Mouse (Mus musculus): ENCODE measurements around the gene Ttc28.

Gene Ttc28

DNA sequence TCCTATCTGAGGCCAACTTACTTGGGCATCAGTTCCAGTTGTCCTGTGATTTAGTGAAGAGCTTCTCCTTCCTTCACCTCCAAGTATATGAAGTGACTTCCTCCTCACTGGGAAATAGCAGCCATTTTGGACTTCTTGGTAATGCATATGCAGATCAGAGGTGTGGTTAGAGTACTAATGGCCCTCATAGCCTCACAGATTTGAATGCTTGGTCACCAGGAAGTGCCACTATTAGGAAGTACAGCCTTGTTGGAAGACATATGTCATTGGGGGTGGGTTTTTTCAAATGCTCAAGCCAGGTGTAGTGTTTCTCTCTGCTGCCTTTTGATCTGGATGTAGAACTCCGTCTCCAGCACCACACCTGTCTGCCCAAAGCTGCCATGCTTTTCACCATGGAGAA lies 10.3 kb downstream of the Ttc28 start:
- no peak for DNase-seq

DNA sequence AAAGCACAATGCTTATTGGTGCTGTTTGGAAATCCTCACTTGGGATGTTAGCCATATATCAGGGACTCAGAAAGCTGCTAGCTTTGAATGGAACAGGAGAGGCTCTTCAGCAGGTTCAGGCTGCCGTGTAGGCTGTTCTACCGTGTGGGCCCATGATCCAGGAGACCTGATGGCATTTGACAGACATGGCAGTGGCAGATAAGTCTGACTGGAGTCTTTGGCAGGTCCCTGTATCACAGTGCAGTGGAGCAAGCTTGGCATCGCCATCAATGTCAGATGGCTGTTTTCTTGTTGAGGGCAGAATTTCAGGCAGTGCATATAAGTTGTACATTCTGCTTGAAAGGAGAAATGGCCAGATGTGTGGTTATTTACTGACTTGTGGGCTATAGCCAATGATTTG lies 11.0 kb downstream of the Ttc28 start:
- DNase-seq, result no peak

GRCm38 (mm10) chr5:110897114-110897788 lies 17.6 kb downstream of the Ttc28 start:
- no peak for DNase-seq

GRCm38 (mm10) chr5:110898169-110898568 lies 18.6 kb downstream of the Ttc28 start:
- no peak for DNase-seq

DNA sequence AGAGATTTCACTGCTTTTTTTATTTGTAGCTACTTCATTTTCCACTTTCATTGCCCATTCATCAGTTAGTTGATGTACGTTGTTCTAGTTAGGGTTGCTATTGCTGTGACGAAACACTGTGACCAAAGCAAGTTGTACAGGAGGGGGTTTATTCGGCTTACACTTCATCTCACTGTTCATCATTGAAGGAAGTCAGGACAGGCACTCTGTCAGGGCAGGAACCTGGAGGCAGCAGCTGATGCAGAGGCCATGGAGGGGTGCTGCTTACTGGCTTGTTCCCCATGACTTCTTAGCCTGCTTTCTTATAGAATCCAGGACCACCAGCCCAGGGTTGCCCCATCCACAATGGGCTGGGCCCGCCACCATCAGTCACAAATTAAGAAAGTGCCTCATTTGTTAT lies 19.2 kb downstream of the Ttc28 start:
- no peak for DNase-seq

- DNase-seq, result no peak
These were observed 20.7 kb downstream of the Ttc28 start for GRCm38 (mm10) chr5:110900331-110900730.

DNA sequence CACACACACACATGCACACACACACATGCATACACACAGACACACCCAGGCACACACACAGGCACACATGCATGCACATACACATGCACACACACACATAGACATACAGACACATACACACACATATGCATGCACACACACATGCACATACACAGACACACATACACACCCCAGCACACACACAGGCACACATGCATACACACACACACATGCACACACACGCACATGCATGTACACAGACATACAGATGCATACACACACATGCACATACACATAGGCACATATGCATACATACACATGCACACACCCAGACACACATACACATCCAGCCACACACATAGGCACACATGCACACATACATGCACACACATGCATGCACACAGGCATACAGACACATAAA lies 27.1 kb downstream of the Ttc28 start:
- DNase-seq, result no peak

DNA sequence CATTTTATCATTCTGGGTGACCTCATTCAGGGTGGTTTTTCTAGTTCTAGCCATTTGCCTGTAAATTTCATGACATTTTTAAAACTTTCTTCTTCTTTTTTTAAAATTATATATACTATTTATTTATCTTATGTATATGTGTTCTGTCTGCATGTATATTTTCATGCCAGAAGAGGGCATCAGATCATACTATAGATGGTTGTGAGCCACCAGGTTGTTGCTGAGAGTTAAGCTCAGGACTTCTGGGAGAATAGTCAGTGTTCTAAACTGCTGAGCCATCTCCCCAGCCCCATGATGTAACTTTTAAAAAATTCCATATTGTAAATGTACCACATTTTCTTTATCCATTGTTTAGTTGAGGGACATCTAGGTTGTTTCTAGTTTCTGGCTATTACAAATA lies 29.3 kb downstream of the Ttc28 start:
- no peak for DNase-seq

DNA sequence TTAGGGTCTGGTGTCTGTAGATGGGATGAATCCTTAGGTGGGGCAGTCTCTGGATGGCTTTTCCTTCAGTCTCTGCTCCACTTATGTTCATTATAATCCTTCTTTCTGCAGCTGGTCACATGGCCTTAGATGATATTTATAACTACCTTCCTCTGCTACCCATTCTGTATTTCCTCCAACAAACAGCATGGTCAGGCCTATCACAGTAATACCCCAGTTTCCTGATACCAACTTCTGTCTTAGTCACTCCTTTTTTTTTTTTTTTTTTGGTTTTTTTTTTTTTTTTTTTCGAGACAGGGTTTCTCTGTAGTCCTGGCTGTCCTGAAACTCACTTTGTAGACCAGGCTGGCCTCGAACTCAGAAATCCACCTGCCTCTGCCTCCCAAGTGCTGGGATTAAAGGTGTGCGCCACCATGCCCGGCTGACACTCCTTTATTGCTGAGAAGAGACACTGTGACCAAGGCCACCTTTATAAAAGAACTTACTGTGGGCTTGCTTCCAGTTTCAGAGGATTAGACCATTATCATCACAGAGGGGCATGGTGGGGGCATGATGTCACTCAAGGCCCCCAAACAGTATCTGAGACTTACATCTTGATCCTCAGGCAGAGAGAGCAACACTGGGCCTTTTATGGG lies 30.5 kb downstream of the Ttc28 start:
- DNase-seq, result no peak

GRCm38 (mm10) chr5:110914859-110915258 lies 35.3 kb downstream of the Ttc28 start:
- DNase-seq, result no peak

DNA sequence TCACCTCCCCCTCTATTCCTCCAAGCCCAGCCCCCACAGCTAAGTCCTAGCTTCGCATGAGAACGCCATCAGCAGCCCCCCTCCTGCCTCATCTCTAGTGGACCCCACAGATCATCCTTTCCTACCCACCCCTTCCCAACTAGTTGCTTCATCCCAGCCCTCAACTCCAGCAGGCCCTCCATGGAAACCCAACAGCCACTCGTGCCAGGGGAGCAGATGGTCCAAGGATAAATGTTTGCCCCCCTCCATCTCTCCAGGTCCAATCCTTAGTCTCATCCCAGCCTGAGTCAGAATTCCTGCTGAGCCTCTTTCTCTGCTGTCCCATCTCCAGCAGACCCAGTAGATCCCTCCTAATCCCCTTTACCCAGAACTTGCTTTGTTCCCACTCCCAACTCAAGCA lies 36.6 kb downstream of the Ttc28 start:
- DNase-seq, result no peak

GRCm38 (mm10) chr5:110919541-110919940 lies 39.9 kb downstream of the Ttc28 start:
- DNase-seq, result no peak

- DNase-seq, result no peak
These were observed 43.7 kb downstream of the Ttc28 start for GRCm38 (mm10) chr5:110923336-110923735.

DNA sequence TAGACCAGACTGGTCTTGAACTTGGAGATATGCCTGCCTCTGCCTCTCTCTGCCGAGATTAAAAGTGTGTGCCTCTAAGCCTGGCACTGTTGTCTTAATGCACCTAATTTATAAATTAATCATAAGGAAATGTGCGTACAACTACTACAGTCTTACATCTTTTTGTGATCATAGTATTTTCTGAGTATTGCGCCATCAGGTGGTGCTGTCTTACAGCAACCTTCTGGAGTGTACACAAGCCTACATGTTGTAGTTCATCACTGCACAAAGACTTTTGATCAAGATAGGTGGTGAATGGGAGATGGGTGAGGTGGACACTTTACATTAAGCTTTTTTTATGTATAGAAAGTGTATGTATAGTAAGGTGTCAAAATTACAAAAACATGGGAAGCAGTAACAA lies 45.0 kb downstream of the Ttc28 start:
- DNase-seq, result no peak

DNA sequence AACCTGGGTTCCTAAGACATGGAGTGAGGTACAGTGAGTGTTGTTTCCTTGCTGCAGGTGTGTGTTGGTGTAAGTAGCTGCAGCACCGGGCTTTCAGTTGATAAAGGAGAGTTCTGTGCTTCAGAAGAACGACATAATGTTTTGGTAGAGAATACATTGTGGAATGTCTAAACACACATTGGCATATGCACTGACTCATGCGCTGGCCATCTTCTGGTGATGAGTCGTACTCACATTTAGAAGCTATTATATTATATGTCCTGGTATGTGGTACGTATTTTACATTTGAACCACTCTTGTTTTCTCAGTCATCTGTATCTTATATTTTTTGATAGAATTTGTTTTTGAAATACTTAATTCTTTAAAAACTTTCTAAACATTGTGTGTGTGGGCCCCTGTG lies 46.2 kb downstream of the Ttc28 start:
- no peak for DNase-seq

GRCm38 (mm10) chr5:110928289-110928688 lies 48.7 kb downstream of the Ttc28 start:
- DNase-seq, result no peak

- DNase-seq, result no peak
These were observed 49.7 kb downstream of the Ttc28 start for GRCm38 (mm10) chr5:110929306-110929705.

DNA sequence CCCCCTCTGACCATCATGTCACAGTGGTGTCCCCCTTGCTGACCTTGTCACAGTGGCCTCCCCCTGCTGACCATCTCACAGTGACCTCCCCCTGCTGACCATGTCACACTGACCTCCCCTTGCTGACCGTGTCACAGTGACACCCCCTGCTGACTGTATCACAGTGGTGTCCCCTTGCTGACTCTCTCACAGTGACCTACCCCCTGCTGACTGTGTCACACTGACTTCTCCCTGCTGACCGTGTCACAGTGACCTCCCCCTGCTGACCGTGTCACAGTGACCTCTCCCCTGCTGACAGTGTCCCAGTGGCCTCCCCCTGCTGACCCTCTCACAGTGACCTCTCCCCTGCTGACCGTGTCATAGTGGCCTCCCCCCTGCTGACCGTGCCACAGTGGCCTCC lies 57.0 kb downstream of the Ttc28 start:
- no peak for DNase-seq

DNA sequence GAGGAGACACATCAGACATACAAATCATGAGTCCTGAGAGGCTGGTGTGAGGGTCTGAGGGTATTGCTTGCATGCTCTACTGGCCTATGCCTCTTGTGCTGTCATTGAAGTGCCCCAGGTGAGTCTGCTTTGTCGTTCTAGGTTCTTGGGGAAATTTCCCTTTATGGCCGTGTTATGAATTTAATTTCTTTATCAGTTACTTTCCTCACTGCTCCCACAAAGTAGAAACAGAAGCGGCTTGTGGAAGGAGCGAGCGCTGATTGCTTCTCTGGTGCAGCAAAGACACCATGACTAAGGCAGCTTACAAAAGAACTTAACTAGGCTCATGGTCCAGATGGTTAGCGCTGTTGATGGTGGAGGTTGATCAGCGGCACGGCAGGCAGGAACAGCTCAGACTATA lies 64.7 kb downstream of the Ttc28 start:
- DNase-seq, result no peak

GRCm38 (mm10) chr5:110948476-110949399 lies 69.1 kb downstream of the Ttc28 start:
- DNase-seq, result no peak

DNA sequence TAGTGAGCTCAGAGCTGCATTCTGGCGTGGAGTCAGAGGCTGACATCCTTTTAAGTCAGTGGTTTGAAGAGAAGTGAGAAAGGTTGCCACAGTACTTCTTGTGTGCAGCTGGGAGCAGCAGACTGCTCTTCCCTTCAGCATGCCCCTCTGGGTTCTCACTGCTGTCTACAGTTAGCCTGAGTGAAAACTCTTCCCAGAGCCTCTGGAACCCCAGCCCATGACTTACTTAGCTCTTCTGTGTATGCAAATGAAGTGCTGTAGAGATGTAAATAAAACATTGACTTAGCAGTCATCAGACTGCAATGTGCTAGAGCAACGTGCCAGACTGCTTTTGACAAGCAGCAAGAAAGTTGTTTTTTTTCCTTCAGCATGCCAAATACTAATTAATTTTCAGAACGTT lies 70.2 kb downstream of the Ttc28 start:
- DNase-seq, result no peak

GRCm38 (mm10) chr5:110958196-110958595 lies 78.6 kb downstream of the Ttc28 start:
- no peak for DNase-seq

DNA sequence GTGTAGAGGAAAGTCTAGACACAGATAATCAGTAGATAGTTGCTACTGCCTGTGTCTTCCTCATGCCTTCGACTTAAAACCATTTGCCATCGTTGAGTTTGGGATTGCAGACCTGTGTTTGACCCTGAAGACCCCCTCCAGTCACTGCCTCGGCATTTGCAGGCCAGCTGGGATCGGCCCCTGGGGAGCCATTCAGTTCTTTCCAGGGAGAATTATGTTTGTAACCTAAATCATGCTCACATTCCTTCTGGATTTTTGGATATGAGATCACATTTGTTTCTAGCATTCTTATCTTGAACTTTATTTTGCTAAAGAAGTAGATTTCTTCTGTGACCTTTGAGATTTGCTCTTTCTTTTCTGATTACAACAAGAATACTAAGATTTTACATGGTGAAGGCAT lies 80.5 kb downstream of the Ttc28 start:
- DNase-seq, result no peak

DNA sequence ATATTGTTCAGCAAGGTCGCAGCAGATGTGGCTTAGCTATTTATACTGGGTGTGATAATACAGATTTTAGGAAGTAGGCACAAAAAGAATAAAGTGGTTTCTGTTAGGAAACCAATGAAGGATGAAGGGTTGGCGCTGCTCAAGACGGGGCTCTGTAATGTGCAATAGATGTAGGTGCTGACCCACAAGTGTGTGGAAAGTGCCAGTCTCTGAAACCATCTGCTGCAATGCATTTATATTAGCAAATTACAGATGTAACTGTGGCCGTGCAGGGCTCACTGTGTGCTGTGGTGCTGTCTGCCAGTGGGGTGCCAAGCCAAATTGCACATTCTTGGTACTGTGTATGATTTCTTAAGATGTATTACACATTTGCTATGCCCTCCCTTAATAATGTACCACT lies 81.3 kb downstream of the Ttc28 start:
- no peak for DNase-seq

Data from layer of hippocampus, adult 9-11 months (tissue).